Mouse (Mus musculus) limb, embryonic 10.5 days (tissue): ENCODE results near the gene Gm10563. TPM values are rescaled to one million over a fixed set of nuclear protein-coding genes. Genes with fewer than 3 reads are reported as not detected.

Experiments
- DNase-seq: peaks from one replicate; pipeline ENCODE4 v3.0.0-alpha.2; 2017; ENCODE audit warnings: low spot score
- H3K27ac ChIP-seq: fragments of 300-500 bp; sonication (generic); 2 replicates; pipeline ENCODE4 v1.5.1; 2016; ENCODE audit warnings: mild to moderate bottlenecking
- H3K27me3 ChIP-seq: fragments of 300-500 bp; sonication (generic); 2 replicates; pipeline ENCODE4 v1.6.1; 2016; ENCODE audit warnings: low read depth, mild to moderate bottlenecking; ENCODE audit not compliant: poor library complexity, severe bottlenecking
- H3K36me3 ChIP-seq: fragments of 300-500 bp; sonication (generic); 2 replicates; pipeline ENCODE4 v1.6.1; 2016; ENCODE audit warnings: mild to moderate bottlenecking, moderate library complexity
- H3K4me1 ChIP-seq: fragments of 300-500 bp; sonication (generic); 2 replicates; pipeline ENCODE4 v1.6.1; 2016
- H3K4me3 ChIP-seq: fragments of 300-500 bp; sonication (generic); 2 replicates; pipeline ENCODE4 v1.5.1; 2016; ENCODE audit warnings: mild to moderate bottlenecking, moderate library complexity
- H3K9me3 ChIP-seq: fragments of 300-500 bp; sonication (generic); replicated peaks from 2 replicates; pipeline ENCODE4 v1.6.1; 2016; ENCODE audit warnings: mild to moderate bottlenecking
- WGBS: fragments of 180-500 bp; shearing (Covaris S2); methylation state at CpG from one replicate; pipeline ENCODE4 v1.1.7; 2016; 5-methylcytosine and 5-hydroxymethylcytosine counted together
- polyA plus RNA-seq: library from polyadenylated mRNA; unstranded; fragments of >200 nt; fragmentation: Nextera tagmentation; extraction: Ambion mirVana; gene quantifications from 2 replicates; pipeline ENCODE4 v1.2.1, GENCODE M21; 2016

The Gm10563 gene
- polyA plus RNA-seq, 1 experiment from 2014 or later, result not detected

DNA sequence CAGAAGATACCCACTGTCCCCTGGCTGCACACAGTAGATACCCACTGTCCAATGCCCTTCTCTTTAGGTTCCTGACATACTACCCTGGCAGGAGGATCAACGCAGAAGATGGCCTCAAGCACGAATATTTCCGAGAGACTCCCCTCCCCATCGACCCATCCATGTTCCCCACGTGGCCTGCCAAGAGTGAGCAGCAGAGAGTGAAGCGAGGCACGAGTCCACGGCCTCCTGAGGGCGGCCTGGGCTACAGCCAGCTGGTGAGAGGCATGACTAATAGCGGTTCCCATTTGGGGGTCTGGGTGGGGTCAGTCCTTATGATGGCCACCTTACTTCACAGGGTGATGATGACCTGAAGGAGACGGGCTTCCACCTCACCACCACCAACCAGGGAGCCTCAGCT, 4.1 kb upstream of the Gm10563 start:
- no peaks in the 10 kb centered on the region for H3K9me3 ChIP-seq
- 92% methylated on average over 11 of the region's 11 CpGs for WGBS
- peaks cover 80% of the 10 kb centered on the region for H3K36me3 ChIP-seq
- peaks cover 33% of the 10 kb centered on the region for H3K4me1 ChIP-seq
- no peak overlapping the region for H3K4me3 ChIP-seq
- H3K27me3 ChIP-seq, result peaks cover 40% of the 10 kb centered on the region
- H3K27ac ChIP-seq, result no peak overlapping the region
- no peak for DNase-seq

DNA sequence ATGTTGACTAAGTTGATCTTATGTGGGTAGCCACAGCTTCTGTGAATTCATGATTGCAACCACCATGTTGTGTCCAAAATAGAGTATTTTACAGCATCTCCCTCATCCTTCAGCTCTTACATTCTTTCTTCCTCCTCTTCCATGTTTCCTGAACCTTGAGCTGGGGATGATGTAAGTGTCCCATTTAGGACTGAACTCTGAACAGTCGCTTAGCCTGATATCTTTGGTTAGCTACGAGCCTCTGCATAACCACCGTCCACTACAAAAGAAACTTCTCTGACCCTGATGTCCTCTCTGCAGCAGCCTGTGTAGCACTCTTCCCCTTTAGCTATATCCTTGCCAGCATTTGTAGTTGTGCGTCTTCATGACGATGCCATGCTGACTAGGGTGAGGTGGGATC, 513 bp upstream of the Gm10563 start:
- DNase-seq, result no peak
- no peaks in the 10 kb centered on the region for H3K9me3 ChIP-seq
- peaks cover 4% of the 10 kb centered on the region for H3K27me3 ChIP-seq
- H3K36me3 ChIP-seq, result peaks cover 98% of the 10 kb centered on the region
- no peak overlapping the region for H3K4me3 ChIP-seq
- WGBS, result 96% methylated on average over 5 of the region's 5 CpGs
- H3K27ac ChIP-seq, result no peak overlapping the region
- H3K4me1 ChIP-seq, result no peaks in the 10 kb centered on the region

DNA sequence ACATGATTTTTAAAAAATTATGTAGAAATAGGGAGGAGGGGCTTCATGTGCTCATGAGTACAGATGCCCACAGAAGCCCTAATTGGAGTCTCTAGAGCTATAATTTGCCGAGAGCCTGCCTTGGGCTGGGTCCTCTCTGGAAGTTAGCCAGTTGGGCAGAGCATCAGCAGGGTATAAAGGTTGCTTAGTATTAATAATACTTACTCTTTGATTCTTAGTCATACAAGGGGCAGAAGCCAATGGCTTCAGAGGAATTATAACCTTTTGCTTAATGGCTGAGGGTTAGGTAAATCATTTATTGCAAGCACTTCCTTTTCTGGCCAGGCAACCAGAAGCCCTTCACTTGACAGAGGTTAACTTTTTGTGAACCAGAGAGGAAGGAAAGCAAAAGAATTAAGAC, 1.7 kb downstream of the Gm10563 start:
- WGBS, result 98% methylated on average over 1 of the region's 1 CpGs
- no peak for DNase-seq
- Histone ChIP-seq H3K9me3 (no peaks in the 10 kb centered on the region), H3K4me3 (no peak overlapping the region), H3K27me3 (no peaks in the 10 kb centered on the region), H3K4me1 (no peaks in the 10 kb centered on the region), H3K27ac (no peak overlapping the region), H3K36me3 (peaks cover 96% of the 10 kb centered on the region)

DNA sequence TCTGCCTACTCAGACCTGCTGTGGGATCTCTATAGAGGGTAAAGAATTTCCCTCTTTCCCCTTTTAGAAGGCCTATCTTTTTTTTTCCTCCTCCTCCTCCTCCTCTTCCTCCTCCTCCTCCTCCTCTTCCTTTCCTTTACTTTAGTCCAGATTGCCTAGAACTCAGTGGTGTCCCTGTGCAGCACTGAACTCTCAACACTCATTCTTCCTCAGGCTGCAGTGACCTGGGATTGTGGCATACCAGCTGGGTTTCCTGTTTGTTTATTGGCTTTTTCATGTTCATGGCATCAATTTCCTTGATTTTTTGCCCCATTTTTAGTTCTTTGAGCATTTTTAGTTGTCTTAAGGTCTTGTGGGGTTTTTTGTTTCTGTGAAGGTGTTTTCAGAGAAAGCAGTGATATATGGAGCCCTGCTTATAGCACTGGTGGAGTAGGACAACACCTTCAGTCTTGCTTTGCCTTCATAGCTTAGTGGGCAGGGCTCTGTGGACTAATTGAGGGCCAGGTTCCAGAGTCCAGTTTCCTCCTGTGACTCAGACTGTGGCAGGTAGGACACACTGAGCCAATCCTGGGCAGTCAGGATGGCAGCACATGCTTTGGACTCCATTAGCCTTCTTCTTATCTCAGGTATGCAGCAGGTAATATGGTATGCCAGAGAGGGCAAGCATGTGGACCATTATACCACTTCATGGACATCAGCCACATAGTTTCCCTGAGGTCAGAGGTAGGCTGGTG, 9.3 kb downstream of the Gm10563 start:
- Histone ChIP-seq H3K9me3 (no peaks in the 10 kb centered on the region), H3K4me1 (no peaks in the 10 kb centered on the region), H3K27me3 (no peaks in the 10 kb centered on the region), H3K4me3 (no peak overlapping the region), H3K27ac (no peak overlapping the region), H3K36me3 (peaks cover 98% of the 10 kb centered on the region)
- no peak for DNase-seq

DNA sequence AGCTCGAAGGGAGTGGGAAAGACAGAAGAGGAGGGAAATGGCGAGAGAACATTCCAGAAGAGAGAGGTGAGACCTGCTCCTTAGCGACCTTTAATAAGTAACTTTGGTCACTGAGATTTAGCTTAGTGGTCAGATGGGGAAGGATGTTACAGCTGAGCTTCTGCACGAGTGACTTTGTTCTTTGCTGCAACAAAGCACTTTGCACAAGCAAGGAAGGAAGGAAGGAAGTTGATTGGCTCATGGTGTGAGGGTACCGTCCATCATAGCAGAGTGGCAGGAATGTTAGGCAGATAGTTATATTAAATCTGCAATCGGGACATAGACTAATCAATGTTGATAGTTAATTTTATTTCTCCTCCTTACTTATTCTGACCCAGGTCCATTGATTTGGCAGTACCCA, 14.9 kb downstream of the Gm10563 start:
- Histone ChIP-seq H3K27ac (no peak overlapping the region), H3K36me3 (peaks cover 82% of the 10 kb centered on the region), H3K4me3 (no peak overlapping the region), H3K9me3 (no peaks in the 10 kb centered on the region), H3K27me3 (no peaks in the 10 kb centered on the region), H3K4me1 (0 out of 2 replicates have a peak, but pooled peaks cover 3% of the 10 kb centered on the region)
- no peak for DNase-seq
- WGBS, result 90% methylated on average over 6 of the region's 6 CpGs

DNA sequence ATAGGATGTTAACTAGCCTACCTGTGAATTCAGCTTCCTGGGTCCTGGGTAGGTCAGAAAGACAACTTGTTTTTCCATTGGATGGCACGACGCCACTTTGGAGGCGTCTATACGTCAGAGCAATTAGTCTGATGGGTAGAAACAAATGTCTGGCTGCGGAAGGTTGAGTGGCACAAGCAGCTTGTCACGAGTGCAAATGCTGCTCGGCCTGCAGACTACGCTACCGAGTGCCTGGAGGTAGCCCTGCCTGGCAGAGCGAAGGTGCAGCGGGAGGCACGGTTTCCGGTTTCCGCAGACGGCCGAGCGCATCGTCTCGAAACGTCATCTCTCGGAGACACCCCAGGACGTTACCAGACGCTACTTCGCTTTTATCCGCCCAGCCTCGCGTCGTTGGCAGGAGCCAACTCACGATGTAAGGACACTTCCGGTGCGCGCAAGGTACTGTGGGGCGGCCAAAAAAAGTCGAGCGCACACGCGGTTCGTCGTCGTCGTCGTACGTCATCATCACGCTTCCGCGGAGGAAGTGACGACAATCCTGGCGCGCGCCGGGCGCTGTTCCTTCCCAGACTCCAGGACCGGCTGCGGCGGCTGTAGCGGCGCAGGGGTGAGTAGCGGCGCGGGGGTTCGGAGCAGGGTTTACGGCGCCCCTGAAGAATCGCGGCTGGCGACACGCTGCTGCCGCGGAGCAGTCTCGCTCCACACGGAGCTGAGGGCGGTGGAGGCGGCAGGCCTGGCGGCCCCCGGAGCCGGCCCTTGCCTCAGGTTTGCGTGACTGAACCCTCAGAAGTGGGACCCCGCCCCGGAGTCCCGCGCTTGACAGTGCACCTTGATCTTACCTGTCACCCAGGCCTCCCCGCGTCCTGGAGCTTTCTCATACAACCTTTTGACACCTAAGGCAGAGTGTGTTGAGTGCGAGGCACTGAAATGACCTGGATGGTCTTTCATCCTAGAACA, 20.6 kb downstream of the Gm10563 start, which contains the start of gene Cdk11b:
Cdk11b (plus strand) TSS at position 517 of the 954 bp plus-strand sequence.
- Histone ChIP-seq H3K9me3 (no peaks in the 10 kb centered on the region), H3K27me3 (no peaks in the 10 kb centered on the region), H3K4me1 (peaks cover 12% of the 10 kb centered on the region; the same call in 1 of the 2 replicates), H3K4me3 (peak within 1 kb of the TSS; percentile 78), H3K27ac (peak within 1 kb of the TSS; percentile 86), H3K36me3 (peaks cover 53% of the 10 kb centered on the region)
- under 1% methylated on average over 81 of the region's 84 CpGs for WGBS
- DNase-seq, result peak; percentile 98

DNA sequence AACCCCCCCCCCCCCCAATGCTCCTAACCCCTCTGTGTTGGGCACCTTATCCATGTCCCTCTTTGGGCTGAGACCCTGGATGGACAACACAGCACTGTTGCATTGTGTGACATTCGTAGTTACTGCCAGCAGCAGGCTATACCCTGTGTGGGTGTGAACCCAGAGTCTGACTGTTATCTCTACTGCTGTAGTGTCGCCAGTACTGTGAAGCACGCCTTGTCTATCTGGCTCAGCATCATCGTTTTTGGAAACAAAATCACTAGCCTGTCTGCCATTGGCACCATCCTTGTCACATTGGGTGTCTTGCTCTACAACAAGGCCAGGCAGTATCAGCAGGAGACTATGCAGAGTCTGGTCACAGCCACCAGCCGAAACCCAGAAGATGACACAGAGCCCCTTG, 26.9 kb downstream of the Gm10563 start:
- no peaks in the 10 kb centered on the region for H3K9me3 ChIP-seq
- DNase-seq, result no peak
- H3K4me1 ChIP-seq, result peaks cover under 1% of the 10 kb centered on the region; the same call in 1 of the 2 replicates
- no peak overlapping the region for H3K27ac ChIP-seq
- no peak overlapping the region for H3K4me3 ChIP-seq
- no peaks in the 10 kb centered on the region for H3K27me3 ChIP-seq
- WGBS, result 97% methylated on average over 5 of the region's 5 CpGs
- H3K36me3 ChIP-seq, result peaks cover 86% of the 10 kb centered on the region

DNA sequence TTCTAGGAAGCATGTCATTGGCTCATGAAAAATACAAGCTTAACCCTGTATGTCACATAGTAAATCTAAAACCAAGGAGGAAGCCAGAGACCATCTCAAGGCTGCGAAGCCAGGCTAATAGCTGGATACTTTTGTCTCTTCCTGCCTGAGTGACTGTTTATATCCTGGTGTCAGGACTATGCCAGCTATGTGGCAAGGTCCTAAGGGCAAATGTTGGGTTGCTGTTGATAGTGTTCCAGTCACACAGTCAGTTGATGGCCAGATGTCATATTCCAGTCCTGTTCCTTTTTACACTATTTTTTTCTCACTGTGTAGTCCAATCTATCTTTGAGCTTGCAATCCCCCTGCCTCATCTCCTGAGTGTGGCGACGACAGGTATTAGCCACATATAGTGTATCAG, 31.9 kb downstream of the Gm10563 start:
- 97% methylated on average over 3 of the region's 3 CpGs for WGBS
- no peaks in the 10 kb centered on the region for H3K27me3 ChIP-seq
- no peaks in the 10 kb centered on the region for H3K4me1 ChIP-seq
- H3K36me3 ChIP-seq, result peaks cover 87% of the 10 kb centered on the region
- DNase-seq, result no peak
- H3K27ac ChIP-seq, result no peak overlapping the region
- H3K4me3 ChIP-seq, result no peak overlapping the region
- H3K9me3 ChIP-seq, result no peaks in the 10 kb centered on the region

DNA sequence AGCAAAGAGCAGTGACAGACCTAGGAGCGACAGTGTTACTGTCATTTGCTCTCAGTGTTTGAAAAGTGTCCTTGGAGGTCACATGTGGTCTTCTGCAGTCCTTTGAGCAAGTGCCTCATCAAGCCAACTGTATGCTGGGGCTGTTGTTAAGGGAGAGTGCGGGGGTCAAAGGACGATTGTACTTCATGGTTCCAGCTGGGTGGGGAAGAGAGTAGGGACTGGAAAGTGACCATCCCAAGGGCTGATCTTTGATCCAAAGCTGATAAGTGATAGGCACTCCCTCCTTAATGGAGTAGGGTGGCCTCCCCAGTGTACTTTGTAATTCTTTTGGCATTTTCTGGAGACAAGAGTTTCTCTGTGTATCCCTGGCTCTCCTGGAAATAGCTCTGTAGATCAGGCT, 33.3 kb downstream of the Gm10563 start:
- Histone ChIP-seq H3K9me3 (no peaks in the 10 kb centered on the region), H3K36me3 (peaks cover 85% of the 10 kb centered on the region), H3K4me3 (no peak overlapping the region), H3K27ac (no peak overlapping the region), H3K27me3 (no peaks in the 10 kb centered on the region), H3K4me1 (no peaks in the 10 kb centered on the region)
- 94% methylated on average over 3 of the region's 3 CpGs for WGBS
- no peak for DNase-seq

DNA sequence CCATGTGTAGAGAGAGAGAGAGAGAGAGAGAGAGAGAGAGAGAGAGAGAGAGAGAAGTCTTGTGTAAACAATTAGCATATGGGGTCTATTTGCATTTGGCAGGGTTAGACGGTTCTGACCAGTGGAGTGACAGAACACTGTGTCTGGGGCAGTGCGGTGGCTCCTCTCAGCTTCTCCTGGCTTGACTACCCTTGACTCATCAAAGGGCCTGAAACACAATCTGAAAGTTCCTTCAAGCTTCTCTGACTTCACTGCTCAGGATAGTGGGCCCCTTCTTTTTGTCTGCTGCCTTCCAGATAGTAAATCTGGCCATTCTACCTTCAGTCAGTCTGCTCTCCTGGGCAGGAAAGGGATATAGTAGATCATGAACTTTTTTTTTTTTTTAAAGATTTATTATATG, 38.4 kb downstream of the Gm10563 start:
- Histone ChIP-seq H3K27me3 (no peaks in the 10 kb centered on the region), H3K4me1 (peaks cover 11% of the 10 kb centered on the region), H3K27ac (no peak overlapping the region), H3K9me3 (no peaks in the 10 kb centered on the region), H3K36me3 (peaks cover 80% of the 10 kb centered on the region), H3K4me3 (no peak overlapping the region)
- no peak for DNase-seq
- 91% methylated on average over 2 of the region's 2 CpGs for WGBS

DNA sequence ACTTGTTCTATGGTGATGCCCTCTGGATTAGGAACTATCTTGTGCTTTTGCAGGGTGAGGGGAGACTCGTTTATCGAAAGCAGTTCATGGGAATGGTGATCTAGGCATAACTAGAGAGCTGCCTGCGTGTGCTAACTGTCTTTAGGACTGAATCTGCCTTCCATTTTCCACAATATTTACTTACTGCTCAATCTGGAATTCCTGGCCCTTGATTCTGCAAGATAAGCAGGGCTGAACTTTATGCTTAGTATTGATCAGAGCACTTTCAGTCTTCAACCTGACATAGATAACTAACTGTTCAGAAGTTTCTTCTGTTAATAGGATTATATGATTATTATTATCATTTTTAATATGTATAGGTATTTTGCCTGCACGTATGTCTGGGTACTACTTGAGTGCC, 40.1 kb downstream of the Gm10563 start:
- Histone ChIP-seq H3K4me3 (no peak overlapping the region), H3K9me3 (no peaks in the 10 kb centered on the region), H3K36me3 (peaks cover 65% of the 10 kb centered on the region), H3K27ac (no peak overlapping the region), H3K27me3 (no peaks in the 10 kb centered on the region), H3K4me1 (peaks cover 13% of the 10 kb centered on the region)
- WGBS, result 96% methylated on average over 4 of the region's 4 CpGs
- DNase-seq, result no peak

DNA sequence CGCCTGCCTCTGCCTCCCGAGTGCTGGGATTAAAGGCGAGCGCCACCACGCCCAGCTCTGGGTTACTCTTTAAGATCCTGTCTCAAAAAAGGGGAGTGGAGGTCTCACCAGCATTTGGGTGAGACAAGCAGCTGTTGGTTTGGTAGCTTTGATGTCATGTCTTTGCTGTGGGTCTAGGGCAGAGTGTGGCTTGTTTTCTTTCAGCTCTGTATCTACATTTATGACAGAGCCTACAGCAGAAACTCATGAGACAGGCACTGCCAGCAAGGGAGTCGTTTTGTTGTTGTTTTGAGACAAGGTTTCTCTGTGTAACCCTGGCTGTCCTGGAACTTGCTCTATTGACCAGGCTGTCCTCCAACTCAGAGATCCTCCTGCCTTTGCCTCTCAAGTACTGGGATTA, 41.4 kb downstream of the Gm10563 start:
- H3K9me3 ChIP-seq, result no peaks in the 10 kb centered on the region

DNA sequence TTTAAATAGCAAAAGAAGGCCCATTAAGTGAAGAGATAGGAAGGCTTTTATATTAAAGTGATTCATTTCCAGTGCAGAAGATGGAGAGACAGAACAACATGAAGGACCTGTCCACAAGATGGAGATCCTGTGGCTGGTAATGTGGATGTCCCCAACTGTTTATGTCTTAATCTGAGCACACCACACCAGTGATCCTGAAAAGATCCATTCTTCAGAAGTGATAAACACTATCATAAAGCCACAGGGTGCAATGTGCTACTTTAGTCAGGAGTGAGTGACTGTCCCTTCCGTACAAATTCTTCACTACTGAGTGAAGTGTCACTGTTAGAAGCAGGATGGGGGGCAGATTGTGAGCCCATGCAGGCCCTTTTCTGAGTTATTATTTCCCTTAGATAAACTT, 42.5 kb downstream of the Gm10563 start:
- 98% methylated on average over 1 of the region's 1 CpGs for WGBS
- Histone ChIP-seq H3K36me3 (peaks cover 51% of the 10 kb centered on the region), H3K27ac (no peak overlapping the region), H3K9me3 (no peaks in the 10 kb centered on the region), H3K4me3 (peak overlapping the region; percentile 97), H3K27me3 (no peaks in the 10 kb centered on the region), H3K4me1 (peaks cover 19% of the 10 kb centered on the region)
- DNase-seq, result no peak

More for the DNA sequence above, 41.4 kb downstream of the Gm10563 start:
- no peak overlapping the region for H3K27ac ChIP-seq
- DNase-seq, result no peak
- no peaks in the 10 kb centered on the region for H3K27me3 ChIP-seq
- WGBS, result 95% methylated on average over 6 of the region's 6 CpGs
- H3K4me3 ChIP-seq, result no peak overlapping the region
- H3K4me1 ChIP-seq, result peaks cover 14% of the 10 kb centered on the region
- peaks cover 56% of the 10 kb centered on the region for H3K36me3 ChIP-seq
